Mouse (Mus musculus) kidney, adult 2 months (tissue): ENCODE data around the gene Ppm1l.

Source experiments
- CTCF ChIP-seq: fragments of 200-500 bp; conservative IDR thresholded peaks from 2 replicates; pipeline ENCODE4 v1.5.1; 2011; ENCODE audit warnings: low read depth, mild to moderate bottlenecking, control low read depth, low read length, moderate library complexity, mixed read lengths; ENCODE audit not compliant: insufficient read depth, insufficient read length
- POLR2A ChIP-seq: fragments of 200-500 bp; IDR thresholded peaks from one replicate; pipeline ENCODE4 v1.6.1; 2011; ENCODE audit warnings: low read depth, low read length, control low read depth

DNA sequence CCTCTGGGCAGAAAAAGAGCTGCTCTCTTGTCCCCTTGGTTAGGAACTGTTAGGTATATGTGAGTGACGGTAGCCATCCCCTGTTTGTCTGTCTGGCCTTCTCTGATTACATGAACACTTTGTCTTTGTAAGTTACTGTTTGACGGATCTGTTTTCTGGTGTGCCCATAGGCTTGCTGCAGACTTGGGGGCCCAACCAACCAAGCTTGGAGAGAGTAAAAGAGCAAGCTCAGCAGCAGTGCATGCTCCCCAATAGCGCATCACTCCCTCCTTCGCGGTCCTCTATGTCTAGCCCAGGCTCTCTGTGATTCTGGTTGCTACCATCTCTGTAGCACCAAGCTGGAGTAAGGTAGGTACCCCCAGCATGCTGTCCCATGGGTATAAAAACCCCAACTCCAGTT is 291.2 kb downstream of the Ppm1l start:
- no peak for TF ChIP-seq POLR2A
- TF ChIP-seq CTCF, result no peak
